Mouse (Mus musculus) urinary bladder, adult 18-20 months (tissue): Measurements from ENCODE around the gene Asb10.
A peak's percentile ranks its signal among the peaks of the same experiment; 100 is the strongest.

Source experiments
- DNase-seq, 2 experiments: peaks; one replicate each; pipeline ENCODE4 v3.0.0; 2022; ENCODE audit warnings: low spot score in 2 of 2, mixed read lengths in 2 of 2

Asb10 gene

DNA sequence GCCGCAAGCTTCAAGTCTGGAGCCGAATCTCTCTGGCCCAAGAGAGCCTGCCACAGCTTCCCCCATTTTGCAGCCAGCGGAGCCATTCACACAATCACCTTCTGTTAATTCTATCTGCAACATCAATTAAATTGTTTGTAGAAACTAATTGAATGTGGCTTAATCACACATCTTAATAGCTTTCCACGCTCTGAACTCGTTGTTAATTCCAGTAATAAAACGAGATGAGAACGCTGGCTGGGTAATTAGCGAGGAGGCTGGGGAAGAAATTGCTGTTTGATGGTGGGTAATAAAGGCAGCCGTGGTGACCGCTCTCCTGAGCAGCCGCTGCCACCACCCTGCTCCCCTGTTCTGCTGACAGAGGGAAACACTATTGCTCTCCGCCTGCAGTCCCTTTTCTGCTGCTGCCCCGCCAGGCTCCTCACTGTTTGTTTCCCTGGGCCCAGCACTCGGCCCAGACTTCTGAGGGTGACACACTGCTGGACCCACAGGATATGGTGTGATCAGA, 50.3 kb downstream of the Asb10 start:
- DNase-seq: no peak

DNA sequence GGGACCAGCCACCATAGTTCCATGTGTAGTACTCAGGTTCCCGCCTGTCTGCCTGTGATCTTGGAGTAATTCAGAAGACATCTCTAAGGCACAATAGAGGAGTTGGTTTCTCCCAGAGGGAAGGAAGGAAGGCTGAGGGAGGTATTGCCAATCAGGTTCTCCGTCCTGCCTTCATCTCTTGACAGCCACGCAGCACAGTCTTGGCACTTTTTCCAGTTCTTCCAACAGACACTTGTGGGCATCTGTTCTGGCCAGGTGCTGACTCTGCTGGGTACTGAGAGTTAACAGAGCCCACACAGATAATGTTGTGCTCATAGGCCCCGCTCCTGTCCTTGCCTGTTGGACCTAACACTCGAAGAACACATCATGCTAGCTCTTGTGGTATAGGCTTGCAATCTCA, 54.0 kb downstream of the Asb10 start:
- no peak for DNase-seq

GRCm38 (mm10) chr5:24486097-24486496, 54.7 kb downstream of the Asb10 start:
- DNase-seq: peak; percentile 75 to 78

DNA sequence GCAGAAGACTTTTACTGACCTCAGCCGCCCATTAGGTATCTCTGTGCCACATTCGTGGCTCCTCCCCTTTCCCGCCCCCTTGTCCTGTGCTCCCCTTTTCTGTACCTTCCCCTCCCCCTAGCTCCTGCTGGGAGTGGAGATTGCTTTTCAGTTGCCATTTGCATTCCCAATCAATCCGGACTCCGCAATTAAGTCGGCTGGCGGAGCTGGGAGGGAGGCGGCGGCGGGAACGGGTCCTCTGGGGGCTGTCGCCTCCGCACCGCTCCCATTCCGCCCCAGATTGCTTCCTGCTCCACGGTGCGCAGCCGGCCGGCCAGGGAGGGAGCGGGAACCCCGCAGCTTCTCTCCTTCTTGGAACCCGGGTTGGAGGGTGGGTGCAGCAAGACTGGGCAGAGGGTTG, 55.8 kb downstream of the Asb10 start:
- DNase-seq: no peak

DNA sequence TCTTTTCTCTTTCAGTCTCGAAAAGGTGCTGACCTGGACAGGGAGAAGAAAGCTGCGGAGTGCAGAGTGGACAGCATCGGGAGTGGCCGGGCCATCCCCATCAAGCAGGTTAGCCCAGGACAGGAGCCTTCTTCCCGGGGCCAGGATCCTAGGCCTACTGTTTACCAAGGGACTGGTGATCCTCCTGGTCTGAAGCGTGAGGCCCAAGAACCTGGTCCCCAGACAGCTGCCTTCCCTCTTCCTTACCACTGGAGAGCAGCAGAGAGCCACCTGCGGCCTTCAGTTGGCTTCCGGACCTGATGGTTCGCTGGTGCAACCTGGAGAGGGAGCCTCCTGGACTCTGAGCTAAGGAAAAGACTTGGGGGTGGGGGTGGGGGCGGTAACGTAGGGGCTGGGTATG, 57.5 kb downstream of the Asb10 start:
- DNase-seq: peak in 1 of 2 experiments; percentile 38
